Mouse (Mus musculus) kidney, adult 2 months (tissue): ENCODE data around the gene Pcgf5. TPM values are rescaled to one million over a fixed set of nuclear protein-coding genes. Genes with fewer than 3 reads are reported as not detected.

Experiments
- DNase-seq: peaks from one replicate; pipeline ENCODE4 v3.0.0; 2021
- H3K27ac ChIP-seq: fragments of 200-500 bp; 2 replicates; pipeline ENCODE4 v1.5.1; 2012; ENCODE audit warnings: low read depth, low read length, control low read depth, inconsistent platforms; ENCODE audit not compliant: insufficient read depth
- H3K27me3 ChIP-seq: fragments of 200-500 bp; replicated peaks from 2 replicates; pipeline ENCODE4 v1.6.1; 2012; ENCODE audit warnings: mild to moderate bottlenecking, moderate library complexity, low read length, inconsistent platforms; ENCODE audit not compliant: control insufficient read depth, insufficient read depth
- H3K36me3 ChIP-seq: fragments of 200-500 bp; 2 replicates; pipeline ENCODE4 v1.6.1; 2012; ENCODE audit warnings: mild to moderate bottlenecking, moderate library complexity, low read length, inconsistent platforms; ENCODE audit not compliant: control insufficient read depth, insufficient read depth
- H3K4me1 ChIP-seq: fragments of 200-500 bp; 2 replicates; pipeline ENCODE4 v1.6.1; 2011; ENCODE audit warnings: low read length; ENCODE audit not compliant: control insufficient read depth, insufficient read depth
- H3K4me3 ChIP-seq: fragments of 200-500 bp; 2 replicates; pipeline ENCODE4 v1.5.1; 2011; ENCODE audit warnings: mild to moderate bottlenecking, low read depth, low read length, control low read depth; ENCODE audit not compliant: insufficient read depth
- CTCF ChIP-seq: fragments of 200-500 bp; conservative IDR thresholded peaks from 2 replicates; pipeline ENCODE4 v1.5.1; 2011; ENCODE audit warnings: low read depth, mild to moderate bottlenecking, control low read depth, low read length, moderate library complexity, mixed read lengths; ENCODE audit not compliant: insufficient read depth, insufficient read length
- POLR2A ChIP-seq: fragments of 200-500 bp; IDR thresholded peaks from one replicate; pipeline ENCODE4 v1.6.1; 2011; ENCODE audit warnings: low read depth, low read length, control low read depth
- WGBS: fragments of 180-500 bp; shearing (Covaris S2); methylation state at CpG from one replicate; pipeline ENCODE4 v1.1.7; 2018; 5-methylcytosine and 5-hydroxymethylcytosine counted together
- polyA plus RNA-seq: library from polyadenylated mRNA; depleted of rRNA; stranded (reverse); fragments of >200 nt; gene quantifications from 2 replicates; pipeline ENCODE4 v1.2.3, GENCODE M21; 2012; rRNA removed

Pcgf5 gene
- 8.6 and 10.6 TPM in 2 replicates for polyA plus RNA-seq

GRCm38 (mm10) chr19:36348161-36348800 is at the start of gene Pcgf5:
Gene Pcgf5 (plus strand): TSS chr19:36348309.
- Histone ChIP-seq H3K4me3 (peak within 1 kb of the TSS; percentile 85), H3K36me3 (no peaks in the 10 kb centered on the region), H3K4me1 (peaks cover 3% of the 10 kb centered on the region; the same call in 1 of the 2 replicates), H3K27me3 (no peaks in the 10 kb centered on the region), H3K27ac (peak within 1 kb of the TSS; percentile 75)
- TF ChIP-seq POLR2A (no peak), CTCF (no peak)
- 1% methylated on average over 80 of the region's 92 CpGs for WGBS
- DNase-seq, result peak; percentile 92

GRCm38 (mm10) chr19:36305542-36305941 is 42.6 kb upstream of the Pcgf5 start:
- no peak overlapping the region for H3K27ac ChIP-seq
- TF ChIP-seq POLR2A (no peak), CTCF (no peak)
- DNase-seq, result no peak
- H3K36me3 ChIP-seq, result no peaks in the 10 kb centered on the region
- no peak overlapping the region for H3K4me3 ChIP-seq
- whole genome bisulfite sequencing, result 59% methylated on average over 5 of the region's 5 CpGs
- H3K4me1 ChIP-seq, result no peaks in the 10 kb centered on the region
- H3K27me3 ChIP-seq, result no peaks in the 10 kb centered on the region

- no peak overlapping the region for H3K4me3 ChIP-seq
- no peak for TF ChIP-seq CTCF
- no peak for TF ChIP-seq POLR2A
- no peaks in the 10 kb centered on the region for H3K27me3 ChIP-seq
- WGBS, result 82% methylated on average over 5 of the region's 5 CpGs
- no peak overlapping the region for H3K27ac ChIP-seq
- DNase-seq, result no peak
- H3K4me1 ChIP-seq, result no peaks in the 10 kb centered on the region
- H3K36me3 ChIP-seq, result no peaks in the 10 kb centered on the region
Observed at GRCm38 (mm10) chr19:36314010-36314409, 34.1 kb upstream of the Pcgf5 start.

GRCm38 (mm10) chr19:36319735-36320134 is 28.4 kb upstream of the Pcgf5 start:
- Histone ChIP-seq H3K4me3 (no peak overlapping the region), H3K4me1 (peaks cover 4% of the 10 kb centered on the region; the same call in 1 of the 2 replicates), H3K27me3 (no peaks in the 10 kb centered on the region), H3K36me3 (no peaks in the 10 kb centered on the region), H3K27ac (no peak overlapping the region)
- 91% methylated on average over 4 of the region's 4 CpGs for WGBS
- TF ChIP-seq CTCF (no peak), POLR2A (no peak)
- DNase-seq, result no peak

- no peaks in the 10 kb centered on the region for H3K36me3 ChIP-seq
- H3K4me1 ChIP-seq, result peaks cover 4% of the 10 kb centered on the region; the same call in 1 of the 2 replicates
- WGBS, result 82% methylated on average over 3 of the region's 3 CpGs
- no peak for DNase-seq
- H3K27ac ChIP-seq, result no peak overlapping the region
- no peaks in the 10 kb centered on the region for H3K27me3 ChIP-seq
- TF ChIP-seq POLR2A (no peak), CTCF (no peak)
- H3K4me3 ChIP-seq, result no peak overlapping the region
Observed at GRCm38 (mm10) chr19:36321066-36321465, 27.0 kb upstream of the Pcgf5 start.

- TF ChIP-seq CTCF (no peak), POLR2A (no peak)
- Histone ChIP-seq H3K27me3 (no peaks in the 10 kb centered on the region), H3K27ac (no peak overlapping the region), H3K4me3 (no peak overlapping the region), H3K4me1 (peaks cover 4% of the 10 kb centered on the region; the same call in 1 of the 2 replicates), H3K36me3 (no peaks in the 10 kb centered on the region)
- DNase-seq, result peak; percentile 92
- WGBS, result 49% methylated on average over 2 of the region's 2 CpGs
Observed at GRCm38 (mm10) chr19:36323326-36323725, 24.8 kb upstream of the Pcgf5 start.

- no peaks in the 10 kb centered on the region for H3K36me3 ChIP-seq
- H3K27me3 ChIP-seq, result no peaks in the 10 kb centered on the region
- no peak overlapping the region for H3K27ac ChIP-seq
- TF ChIP-seq POLR2A, result no peak
- TF ChIP-seq CTCF, result no peak
- peaks cover under 1% of the 10 kb centered on the region; the same call in 1 of the 2 replicates for H3K4me1 ChIP-seq
- H3K4me3 ChIP-seq, result no peak overlapping the region
- DNase-seq, result no peak
- 65% methylated on average over 5 of the region's 5 CpGs for WGBS
Observed at GRCm38 (mm10) chr19:36328678-36329077, 19.4 kb upstream of the Pcgf5 start.
